Mouse (Mus musculus) spleen, adult 12 weeks (tissue): ENCODE results near the gene Tdg.

ENCODE experiments used
- DNase-seq: peaks from one replicate; pipeline ENCODE4 v3.0.0; 2022; ENCODE audit warnings: low spot score

Tdg gene

GRCm38 (mm10) chr10:82663289-82663688 lies 33.7 kb downstream of the Tdg start:
- DNase-seq: no peak

DNA sequence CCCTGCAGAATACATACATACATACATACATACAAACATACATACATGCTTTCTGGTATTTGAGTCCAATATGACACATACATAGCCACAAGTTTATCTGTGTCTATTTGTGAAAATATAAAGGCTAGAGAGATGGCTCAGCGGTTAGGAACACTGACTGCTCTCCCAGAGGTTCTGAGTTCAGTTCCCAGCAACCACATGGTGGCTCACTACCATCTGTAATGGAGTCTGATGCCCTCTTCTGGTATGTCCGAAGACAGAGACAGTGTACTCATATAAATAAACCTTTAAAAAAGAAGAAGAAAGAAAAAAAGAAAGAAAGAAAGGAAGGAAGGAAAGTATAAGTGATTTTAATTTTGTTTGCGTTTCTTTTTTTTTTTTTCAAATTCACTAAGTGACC lies 36.3 kb downstream of the Tdg start:
- DNase-seq: no peak

DNA sequence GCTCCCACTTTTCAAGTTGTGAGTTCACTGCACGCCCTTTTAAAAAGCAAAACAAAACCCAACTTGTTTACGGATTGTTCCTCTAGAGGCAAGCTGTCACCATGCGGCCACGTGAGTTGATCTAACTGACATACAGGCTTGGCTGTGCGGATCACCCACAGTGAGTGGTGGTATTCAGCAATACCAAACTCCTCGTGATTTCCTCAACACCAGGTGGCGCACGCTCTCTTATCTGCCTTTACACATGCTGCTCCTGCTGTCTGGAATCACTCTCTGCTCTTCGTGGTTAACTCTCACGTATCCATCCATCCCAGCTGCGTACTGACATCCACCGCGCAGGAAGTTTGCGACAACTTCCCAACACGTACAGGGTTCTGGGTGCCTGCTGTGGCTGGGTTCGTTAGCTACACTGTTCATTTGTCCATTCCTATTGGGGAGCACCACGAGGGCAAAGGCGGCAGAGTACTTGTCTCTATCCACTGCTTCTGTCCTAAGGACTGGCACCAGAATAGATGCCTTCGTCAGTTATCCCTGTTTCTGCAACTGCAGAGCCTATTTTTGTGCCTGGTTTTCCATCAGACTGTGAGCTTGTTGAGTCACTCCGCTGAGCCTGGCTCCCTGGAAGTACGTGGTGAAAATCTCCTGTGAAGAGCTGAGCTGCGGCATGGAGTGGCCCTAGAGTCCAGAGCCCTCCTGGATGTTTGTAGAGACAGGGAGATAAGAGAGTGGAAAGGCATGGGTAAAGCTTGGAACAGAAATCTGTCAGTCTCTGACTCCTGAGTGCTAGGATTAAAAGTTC lies 37.0 kb downstream of the Tdg start:
- DNase-seq: peak; percentile 58

DNA sequence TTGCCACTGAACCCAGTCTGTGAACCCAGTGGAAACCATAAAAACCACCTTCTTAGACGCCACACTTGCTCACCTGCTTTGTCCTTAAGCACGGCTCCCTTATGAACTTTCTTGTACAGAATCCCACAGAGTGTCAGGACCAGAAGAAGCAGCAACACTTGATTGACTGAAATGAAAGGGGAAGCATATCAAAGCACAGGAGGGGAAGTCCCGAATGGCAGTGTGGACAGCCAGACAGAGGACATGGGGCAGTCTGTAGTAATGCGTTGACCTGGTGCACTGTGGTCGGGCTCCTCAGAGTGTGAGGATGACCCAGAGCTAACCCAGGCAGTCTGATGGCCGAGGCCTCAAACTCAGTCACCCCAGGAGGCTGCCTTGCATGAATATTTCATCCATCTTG lies 40.6 kb downstream of the Tdg start:
- no peak for DNase-seq

DNA sequence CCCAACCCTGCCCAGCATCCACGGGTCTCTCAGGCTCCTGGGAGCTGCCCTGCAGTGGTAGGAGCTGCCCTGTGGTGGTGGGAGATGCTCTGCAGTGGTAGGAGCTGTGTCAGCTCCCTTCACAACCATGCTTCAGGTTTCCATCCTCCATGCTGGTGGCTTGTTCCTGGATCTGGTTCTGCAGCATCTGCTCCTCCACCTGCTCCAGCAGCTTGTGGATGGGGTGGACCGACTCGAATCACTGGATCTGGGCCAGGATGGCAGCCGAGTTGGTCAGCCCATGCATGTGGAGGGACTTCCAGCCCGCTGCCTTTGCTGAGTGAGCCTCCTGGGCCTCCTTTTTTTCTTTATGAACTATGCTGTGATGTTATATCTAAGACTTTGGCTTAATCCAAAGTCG lies 47.3 kb downstream of the Tdg start:
- no peak for DNase-seq

- DNase-seq: no peak
Measured at GRCm38 (mm10) chr10:82680769-82681168, 51.1 kb downstream of the Tdg start.

GRCm38 (mm10) chr10:82681639-82682038 lies 52.0 kb downstream of the Tdg start:
- DNase-seq: no peak

GRCm38 (mm10) chr10:82685440-82685839 lies 55.8 kb downstream of the Tdg start:
- DNase-seq: no peak

DNA sequence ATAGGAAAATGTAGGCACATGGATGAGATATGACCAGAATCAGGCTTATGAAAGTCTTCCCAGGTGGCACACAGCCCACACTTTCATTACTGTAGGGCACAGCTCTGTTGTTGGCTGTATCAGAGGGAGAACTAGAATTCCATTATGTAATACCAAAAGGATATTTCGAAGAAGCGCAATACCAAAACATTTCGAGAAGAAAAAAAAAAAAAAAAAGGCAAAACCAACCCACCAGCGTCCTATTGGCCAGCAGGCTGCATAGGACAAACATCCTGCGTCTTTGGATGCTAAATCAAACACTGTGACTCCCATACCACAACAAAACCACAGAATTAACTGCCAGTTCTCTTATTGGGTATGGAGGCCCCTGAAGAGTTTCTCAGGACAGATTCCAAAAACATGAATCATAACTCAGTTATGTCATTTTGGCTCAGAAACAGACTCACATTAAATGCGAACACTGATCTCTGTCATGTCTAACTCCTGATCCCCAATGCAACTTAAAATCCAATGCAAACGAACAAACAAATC lies 60.1 kb downstream of the Tdg start:
- DNase-seq: no peak

- DNase-seq: no peak
Measured at GRCm38 (mm10) chr10:82690494-82690893, 60.9 kb downstream of the Tdg start, which contains the start of gene Glt8d2. TSS of gene Glt8d2 (minus strand) at chr10:82690650.

GRCm38 (mm10) chr10:82695956-82696355 lies 66.3 kb downstream of the Tdg start, which contains the start of gene Hcfc2:
TSS of gene Hcfc2 (plus strand) at chr10:82696160.
- DNase-seq: no peak

- no peak for DNase-seq
Measured at GRCm38 (mm10) chr10:82696453-82697079, 66.9 kb downstream of the Tdg start.

DNA sequence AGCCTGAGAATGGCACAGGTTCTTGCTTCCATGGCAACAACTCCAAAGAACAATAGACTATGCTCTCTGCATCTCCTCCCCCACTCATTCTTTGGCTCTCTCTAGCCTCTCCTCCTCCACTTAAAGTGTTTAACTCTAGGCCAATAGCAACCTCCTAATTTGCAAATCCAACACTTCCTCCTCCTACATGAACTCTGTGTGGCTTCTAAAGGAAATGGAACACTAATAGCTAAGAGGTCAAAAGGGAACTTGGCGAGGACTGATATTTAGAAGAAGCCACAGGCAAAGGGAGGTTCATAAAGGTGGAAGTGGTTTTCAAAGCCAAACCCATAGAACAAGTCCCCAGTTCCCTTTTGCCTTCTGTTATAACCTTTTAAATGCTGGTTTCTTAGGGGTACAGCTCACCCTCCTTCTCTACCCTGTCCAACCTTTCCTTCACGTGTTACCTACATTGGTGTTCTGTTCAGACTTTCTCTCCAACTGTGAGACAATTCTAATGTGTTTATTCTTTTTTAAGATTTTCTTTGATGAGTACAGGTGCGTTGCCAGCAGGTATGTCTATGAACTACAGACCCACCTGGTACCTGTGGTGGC lies 67.8 kb downstream of the Tdg start:
- no peak for DNase-seq

DNA sequence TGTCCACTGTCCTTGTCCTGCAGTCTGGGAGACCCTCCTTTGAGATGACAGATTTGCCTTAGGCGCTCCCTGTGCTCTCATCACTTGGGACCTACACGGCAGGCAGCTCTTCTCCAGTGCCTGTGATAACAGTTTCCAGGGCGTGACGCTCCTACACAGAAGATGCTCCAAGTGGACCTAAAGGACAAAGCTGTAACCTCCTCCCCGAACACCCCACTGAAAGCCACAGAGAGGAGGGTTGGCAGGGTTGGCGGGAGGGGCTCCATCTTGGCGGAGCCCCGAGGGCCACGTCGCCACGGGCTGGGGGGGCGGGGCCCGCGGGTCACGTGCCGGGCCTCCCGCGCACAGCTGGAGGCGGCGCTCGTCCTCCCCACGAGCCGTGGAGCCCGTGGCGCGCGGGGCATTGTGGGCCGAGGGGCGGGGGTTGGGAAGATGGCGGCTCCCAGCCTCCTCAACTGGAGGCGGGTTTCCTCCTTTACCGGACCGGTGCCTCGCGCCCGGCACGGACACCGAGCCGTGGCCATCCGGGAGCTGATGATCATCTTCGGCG lies 69.2 kb downstream of the Tdg start:
- peak; percentile 81 for DNase-seq

- peak; percentile 33 for DNase-seq
Measured at GRCm38 (mm10) chr10:82699296-82699941, 69.8 kb downstream of the Tdg start.
